Mouse (Mus musculus) cerebellum, adult 9-10 months (tissue): ENCODE data around the gene Pdlim4.

ENCODE experiments used
- DNase-seq: peaks from one replicate; pipeline ENCODE4 v3.0.0; 2022

Pdlim4 gene

DNA sequence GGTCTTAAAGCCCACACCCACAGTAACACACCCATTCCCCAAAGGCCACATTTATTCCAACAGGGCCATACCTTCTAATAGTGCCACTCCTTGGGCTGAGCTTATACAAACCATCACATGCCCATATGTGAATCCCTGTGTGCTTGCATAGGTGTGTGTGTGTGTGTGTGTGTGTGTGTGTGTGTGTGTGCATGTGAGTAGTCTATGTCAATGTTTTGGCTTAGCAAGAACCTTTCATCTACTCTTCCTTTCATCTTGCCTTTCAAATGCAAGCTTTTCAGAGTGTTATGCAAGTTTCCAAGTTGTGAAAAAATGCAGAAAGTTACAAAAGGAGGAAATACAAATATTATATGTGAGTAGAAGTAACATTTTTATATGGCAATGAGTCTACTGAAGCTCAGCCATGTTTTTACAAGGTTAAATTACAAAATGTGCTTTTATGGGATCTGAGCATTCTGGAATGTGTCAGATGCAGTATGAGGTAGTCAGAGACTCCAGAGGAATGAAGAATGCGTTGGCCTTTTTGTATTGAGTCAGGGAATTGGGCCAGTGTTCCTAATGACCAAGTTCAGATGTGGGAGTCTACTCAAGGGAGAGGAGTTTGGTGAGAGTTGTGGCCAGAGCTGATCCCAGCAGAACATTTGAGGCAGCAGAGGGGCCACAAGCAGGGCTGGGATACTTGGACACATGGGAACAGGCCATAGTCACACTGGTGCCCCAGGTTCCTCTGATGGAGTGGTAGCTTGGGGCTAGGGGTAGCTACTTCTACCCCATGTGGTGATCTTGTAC lies 21.5 kb upstream of the Pdlim4 start:
- no peak for DNase-seq

DNA sequence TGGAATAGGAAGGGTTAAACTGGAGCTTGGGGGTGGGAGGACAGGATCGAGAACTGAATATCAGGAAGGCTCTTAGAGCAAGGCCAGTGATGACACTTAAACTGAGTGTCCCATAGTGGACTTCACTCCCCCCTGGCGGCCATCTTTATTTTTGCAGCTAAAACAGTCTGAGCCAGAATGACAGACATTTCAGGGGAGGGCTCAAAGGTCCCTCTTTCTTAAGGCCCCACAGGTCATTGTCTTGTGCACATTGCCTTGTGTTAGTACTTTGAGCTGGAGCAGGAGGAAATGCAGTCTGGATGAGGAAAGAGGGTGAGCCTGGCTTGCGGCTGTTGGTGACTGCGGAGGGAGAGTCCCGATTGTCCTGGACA lies 20.1 kb upstream of the Pdlim4 start:
- DNase-seq = peak; percentile 88

GRCm38 (mm10) chr11:54088253-54088946 lies 19.6 kb upstream of the Pdlim4 start:
- DNase-seq = no peak

- no peak for DNase-seq
These were observed 17.0 kb upstream of the Pdlim4 start for GRCm38 (mm10) chr11:54085816-54086215.

DNA sequence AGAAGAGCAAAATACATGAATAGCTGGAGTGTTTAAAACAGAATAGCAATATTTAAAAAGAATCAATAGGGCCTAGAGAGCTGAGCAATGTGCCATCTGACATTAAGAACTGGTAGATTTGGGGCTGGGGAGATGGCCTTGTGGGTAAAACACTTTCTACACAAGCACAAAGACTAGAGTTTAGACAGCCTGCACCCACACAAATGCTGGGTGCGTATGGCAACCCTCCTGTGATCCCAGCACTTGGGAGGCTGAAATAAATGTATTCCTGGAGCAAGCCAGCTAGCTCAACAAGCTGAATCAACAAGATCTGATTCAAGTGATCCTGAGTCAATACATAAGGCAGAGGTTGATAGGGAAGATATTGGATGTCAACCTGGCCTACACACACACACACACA lies 16.2 kb upstream of the Pdlim4 start:
- no peak for DNase-seq

GRCm38 (mm10) chr11:54082725-54083124 lies 13.9 kb upstream of the Pdlim4 start:
- no peak for DNase-seq

GRCm38 (mm10) chr11:54080435-54080834 lies 11.6 kb upstream of the Pdlim4 start:
- DNase-seq = no peak

DNA sequence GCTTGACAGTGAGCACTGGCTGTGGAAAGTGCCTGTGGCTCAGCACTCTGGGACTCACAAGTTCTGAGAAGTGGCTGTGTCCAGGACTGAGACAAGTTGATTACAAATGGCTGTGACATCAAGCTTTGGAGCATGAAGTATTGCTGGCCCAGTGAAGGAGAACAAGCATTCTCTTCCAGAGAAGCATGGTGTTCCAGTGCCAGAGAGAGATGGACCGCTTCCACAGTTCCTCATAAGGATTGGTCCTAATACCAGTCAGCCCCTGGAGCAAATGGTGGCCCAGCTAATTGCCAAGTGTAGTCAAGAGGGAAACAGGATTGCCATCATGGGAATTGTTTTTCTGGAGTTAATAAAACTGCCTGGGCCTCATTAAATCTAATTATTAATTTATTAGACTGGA lies 7.3 kb upstream of the Pdlim4 start:
- DNase-seq = no peak

DNA sequence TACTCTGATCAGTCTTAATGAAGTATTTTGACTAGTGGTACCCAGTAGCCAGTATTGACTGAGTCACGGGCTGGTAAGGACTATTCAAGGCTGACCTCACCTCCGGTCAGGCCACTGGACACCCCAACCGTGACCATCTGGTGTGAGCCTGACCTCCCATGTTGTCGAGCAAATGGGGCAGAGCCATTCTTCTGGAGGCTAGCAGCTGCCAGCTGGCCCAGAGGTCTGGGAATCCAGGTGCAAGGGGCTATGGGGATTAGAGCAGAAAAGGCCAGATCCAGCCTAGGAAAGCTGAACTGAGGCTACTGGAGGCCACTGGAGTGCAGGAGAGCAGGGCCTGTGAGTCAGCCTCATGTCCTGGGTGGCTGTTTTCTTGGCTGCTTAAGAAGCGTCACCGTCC lies 6.5 kb upstream of the Pdlim4 start:
- DNase-seq = no peak

DNA sequence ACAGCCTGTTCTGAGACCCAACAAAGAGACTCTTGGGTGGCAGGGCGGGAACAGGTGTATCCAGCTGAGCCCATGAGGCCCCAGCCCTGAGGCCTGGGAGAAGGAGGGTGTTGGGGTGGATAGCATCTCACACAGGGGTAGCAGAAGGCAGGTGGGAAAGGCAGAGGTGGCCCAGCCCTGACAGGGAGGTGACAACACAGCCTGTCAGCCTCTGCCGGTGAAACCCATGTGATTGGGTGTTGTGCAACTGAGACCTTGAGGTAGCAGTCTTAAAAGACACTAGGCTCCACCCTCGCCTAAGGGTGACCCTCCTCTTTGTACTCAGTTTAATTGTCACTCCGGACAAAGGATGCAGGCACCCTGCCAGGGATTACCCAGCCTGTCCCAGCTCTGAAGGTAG lies 4.5 kb upstream of the Pdlim4 start:
- no peak for DNase-seq

DNA sequence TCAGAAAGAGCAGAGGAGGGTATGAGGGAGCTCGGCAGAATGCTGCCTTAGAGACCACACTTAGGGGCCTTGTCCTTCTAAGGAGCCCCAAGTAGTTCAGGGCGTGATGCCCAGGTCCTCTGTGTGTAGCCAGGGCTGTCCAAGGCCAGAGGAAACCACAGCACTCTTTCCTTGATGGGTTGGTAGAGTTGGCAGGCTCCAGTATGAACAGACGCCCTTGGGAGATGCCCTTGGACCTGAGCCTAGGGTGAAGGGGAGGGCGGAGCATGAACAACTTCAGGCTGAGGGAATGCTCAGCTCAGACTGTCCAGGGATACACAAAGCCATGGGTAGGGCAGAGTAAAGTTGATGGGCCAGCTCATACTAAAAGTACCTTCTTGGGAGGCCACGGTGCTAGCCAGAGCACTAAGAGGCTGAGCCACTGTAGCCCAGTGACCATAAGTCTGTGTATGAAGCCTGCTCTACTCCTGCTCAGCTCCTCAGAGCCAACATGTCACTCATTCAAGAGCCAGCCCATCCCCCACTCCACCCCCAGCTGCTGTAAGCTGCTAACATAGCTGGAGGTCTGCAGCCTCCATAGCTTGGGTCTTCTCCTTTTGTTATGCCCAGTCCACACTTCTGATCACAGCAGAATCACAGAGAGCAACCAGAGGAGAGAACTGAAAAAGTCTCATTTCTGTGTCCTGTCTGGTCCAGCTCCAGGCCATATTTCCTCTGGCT lies 3.1 kb upstream of the Pdlim4 start:
- peak; percentile 60 for DNase-seq

DNA sequence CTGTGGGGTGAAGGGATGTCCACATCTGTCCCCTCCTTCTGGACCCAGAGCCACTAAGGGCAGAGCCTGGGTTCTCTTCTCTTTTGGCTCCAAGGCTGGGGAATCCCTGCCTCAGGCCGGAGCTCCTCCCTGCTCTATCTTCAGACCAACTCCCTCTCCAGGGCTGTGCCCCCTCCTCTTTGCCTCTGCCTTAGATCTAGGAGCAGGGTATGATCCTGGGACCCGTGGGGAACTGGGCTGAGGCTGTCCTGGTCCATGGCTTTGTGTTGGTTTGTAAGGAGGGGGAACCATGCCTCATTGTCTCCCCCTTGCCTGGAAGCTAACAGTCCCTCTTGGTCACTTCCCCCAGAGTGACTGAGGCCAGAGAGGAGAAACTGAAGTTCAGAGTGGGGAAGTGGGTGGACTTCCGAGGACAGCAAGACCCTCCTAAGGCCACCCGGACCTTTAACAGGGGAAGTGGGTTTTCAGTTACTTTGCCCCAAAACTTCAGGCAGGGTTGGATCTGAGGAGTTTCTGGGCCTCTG lies 756 bp downstream of the Pdlim4 start:
- peak; percentile 4 for DNase-seq

- DNase-seq = peak; percentile 1
These were observed 1.4 kb downstream of the Pdlim4 start for GRCm38 (mm10) chr11:54067318-54067995.

DNA sequence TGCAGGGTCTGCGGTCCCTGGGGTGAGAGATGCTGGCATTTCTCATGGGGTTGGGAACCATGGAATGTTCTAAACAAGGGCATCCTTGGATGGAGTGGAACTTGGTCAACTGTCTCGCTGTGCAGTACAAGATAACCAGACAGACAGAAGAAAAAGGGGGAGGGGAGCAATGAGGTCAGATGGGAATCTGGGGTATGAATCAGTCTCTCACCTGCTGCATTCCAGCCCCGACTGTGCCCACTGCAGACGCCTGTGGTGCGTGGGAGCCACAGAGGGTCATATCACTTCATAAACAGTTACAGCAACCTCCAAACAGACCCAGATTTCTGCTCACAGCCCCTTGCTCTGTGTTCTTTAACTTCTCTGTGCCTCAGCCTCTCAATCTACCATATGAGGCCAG lies 2.4 kb downstream of the Pdlim4 start:
- DNase-seq = no peak

- no peak for DNase-seq
These were observed 3.0 kb downstream of the Pdlim4 start for GRCm38 (mm10) chr11:54065915-54066178.

- no peak for DNase-seq
These were observed 3.5 kb downstream of the Pdlim4 start for GRCm38 (mm10) chr11:54065106-54065914.

DNA sequence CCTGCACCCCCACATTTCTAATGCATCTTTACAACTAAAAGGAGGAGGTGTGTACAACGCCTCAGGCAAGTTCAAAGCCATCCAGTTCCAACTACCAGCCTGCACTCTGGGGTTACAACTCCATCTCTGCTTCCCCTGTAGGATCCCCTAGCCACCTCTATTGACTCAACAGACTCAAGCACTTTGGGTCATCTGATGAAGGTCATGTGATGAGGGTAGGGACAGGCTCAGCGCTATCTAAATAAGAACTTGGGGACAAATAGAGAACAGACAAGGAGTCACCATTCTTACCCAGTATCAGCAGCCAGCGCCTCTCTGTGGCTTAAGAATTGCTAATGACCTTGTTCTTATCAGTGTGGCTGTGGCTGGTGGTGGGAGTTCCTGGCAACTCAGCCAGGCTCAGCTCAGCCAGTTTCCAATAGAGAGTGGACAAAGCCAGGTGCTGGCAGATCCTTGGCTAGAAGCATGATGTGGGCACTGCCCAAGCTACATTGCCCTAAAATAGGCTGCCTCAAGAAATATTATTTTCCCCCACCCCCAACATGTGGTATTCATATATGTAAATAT lies 4.3 kb downstream of the Pdlim4 start:
- DNase-seq = no peak

GRCm38 (mm10) chr11:54063472-54063775 lies 5.4 kb downstream of the Pdlim4 start:
- no peak for DNase-seq

DNA sequence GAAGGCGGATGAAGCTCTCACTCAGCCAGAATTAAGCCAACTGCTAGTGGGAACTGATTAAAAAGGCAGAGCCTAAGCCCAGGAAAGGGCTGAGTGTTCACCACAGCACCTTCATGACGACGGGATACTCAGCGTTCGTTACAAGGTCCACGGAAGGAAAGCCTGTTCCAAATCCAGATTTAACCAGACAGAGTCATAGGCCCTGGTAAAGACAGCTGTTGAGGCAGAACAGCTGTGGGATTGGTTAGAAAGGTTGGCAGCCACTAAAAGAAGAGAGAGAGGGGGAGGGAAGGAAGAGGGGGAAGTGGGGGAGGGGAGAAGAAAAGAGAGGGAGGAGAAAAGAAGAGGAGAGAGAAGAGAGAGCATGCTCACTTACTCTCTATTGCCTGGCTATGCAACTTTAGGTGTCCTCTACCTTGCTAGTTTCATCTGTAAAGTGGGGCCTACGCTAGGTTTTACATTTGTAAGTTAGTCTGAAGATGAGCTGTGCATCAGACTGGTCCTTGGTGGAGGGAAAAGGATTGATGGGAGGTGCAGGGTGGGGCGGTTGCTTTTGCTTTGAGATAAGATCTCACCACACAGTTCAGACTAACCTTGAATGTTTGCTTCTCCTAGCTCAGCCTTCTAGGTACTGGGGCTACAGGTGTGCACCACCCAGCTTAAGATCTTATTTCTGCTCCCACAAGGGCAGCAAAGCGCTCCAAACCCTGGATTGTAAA lies 5.9 kb downstream of the Pdlim4 start:
- DNase-seq = no peak

DNA sequence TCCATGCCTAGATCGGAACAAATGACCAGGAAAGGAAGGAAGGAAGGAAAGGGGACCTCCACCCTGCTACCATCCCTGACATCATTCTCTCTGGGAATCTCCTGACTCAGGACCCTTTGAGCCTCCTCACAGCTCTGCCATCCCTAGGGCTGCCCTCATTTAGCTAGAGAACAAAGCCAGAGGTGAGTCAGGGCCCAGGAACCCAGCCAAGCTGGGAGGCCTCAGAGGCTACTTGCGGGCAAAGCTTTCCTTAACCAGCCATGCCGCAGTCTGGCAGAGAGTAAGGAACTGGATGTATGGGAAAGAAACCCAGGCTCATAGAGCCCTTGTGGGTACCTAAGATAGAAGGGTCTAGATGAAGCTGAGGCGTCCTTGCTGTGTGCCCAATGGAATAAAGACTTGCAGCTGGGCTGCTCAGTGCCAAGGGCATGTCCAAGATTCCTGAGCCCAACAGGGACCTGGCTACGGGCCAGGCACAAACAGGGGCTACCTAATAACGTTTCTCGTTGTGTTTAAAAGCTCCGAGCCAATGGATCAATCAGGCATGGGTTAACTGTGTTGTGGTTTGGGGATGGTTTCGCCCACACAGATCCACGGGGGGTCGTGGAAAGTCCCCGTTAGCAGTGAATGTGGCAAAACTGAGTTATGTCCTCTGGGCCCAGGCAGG lies 6.6 kb downstream of the Pdlim4 start:
- no peak for DNase-seq

GRCm38 (mm10) chr11:54060316-54060715 lies 8.5 kb downstream of the Pdlim4 start:
- DNase-seq = no peak
